Mouse (Mus musculus): Measurements from ENCODE around the gene Gmpr.
"Not testable (repeated sequence)": the region's sequence is repeated elsewhere in the genome, so short reads cannot be mapped to it uniquely, and the experiment has no call there.

The Gmpr gene

GRCm38 (mm10) chr13:45507274-45508229, at the start of gene Gmpr:
TSS of gene Gmpr (plus strand) at chr13:45507444.
- DNase-seq, result peak; percentile 89

DNA sequence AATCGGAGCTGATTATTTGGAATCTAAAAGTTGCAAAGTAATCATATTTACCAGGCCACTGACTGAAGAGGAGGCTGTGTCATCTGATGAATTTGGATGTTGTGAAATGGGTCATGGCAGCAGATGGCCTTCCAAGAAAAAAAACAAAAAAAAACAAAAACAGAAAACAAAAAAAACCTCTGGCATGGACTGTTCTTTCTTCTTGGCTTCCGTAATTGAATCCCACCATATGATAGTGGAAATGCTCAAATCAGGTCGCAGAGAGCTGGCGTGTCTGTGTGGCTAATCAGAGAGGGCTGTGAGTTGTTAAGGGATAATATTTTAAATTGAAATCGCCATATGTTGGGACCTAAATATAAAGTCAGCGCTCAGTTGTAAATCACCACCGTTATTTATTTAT, 49.8 kb upstream of the Gmpr start:
- DNase-seq, result no peak

DNA sequence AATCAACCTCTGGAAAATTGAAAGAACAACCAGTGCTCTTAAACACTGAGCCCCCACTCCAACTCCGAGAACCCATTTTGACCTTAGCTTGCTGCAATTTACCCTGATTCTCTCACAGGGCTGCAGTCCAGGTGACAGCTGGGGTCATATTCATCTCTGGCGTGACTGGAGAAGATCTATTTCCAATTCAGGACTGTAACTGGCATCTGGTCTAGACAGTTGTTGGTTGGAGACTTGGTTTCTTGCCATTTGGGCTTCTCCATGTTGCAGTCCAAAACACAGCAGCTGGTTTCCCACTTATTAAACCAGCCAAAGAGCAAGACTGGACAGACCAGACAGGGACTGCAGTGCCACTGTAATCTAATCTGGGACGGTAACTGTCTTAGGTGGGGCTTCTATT, 47.1 kb upstream of the Gmpr start:
- DNase-seq, result no peak

DNA sequence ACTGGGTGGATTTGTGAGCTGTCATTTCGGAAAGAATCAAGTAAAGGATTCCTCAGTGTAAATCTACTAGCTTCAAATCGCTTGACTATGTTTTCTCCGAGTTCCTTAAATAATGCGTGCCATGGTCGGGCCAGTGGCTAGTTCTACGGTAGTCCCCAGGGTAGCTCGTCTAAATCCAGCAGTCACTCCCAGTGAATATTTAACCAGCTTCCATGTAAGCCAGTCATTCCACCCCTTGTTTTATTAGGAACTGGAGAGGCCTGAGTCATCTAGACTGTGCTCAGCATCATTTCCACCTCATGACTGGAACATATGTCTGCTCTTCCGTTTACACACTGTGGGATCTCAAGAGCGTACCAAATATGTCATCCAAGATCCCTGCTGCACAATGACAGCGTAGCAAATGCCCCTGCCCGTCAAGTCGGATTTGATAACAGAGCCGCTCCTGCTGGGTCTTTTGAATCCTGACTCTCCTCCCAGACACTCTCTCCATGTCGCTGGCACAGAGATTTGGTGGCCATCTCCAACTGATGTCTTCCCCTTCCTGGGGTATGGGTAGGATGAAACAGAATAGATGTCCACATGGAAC, 45.8 kb upstream of the Gmpr start:
- DNase-seq, result no peak

- DNase-seq, result no peak
Observed at GRCm38 (mm10) chr13:45465616-45466015, 41.6 kb upstream of the Gmpr start.

DNA sequence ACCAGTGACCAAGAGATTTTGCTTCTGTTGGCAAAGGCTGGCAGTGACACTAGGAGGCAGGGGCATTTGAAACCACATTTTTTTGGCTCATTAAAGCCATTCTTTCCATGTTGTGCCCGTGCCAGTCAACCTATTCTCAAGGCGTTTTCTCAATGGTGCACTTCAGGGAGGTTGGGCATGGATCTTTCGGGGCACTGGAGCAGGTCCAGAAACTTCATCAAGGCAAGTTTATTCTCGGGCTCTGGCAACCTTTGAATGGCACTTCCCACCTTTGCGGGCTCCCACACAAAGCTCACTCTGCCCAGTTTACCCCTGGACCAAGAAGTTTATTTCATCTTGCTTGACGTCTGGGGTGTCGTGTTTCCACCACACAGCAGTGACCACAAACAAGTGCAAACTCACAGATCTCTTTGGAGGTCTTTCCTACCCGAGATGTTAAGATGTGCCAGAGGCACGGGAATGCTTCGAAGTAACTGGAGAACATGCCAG, 41.2 kb upstream of the Gmpr start:
- no peak for DNase-seq

DNA sequence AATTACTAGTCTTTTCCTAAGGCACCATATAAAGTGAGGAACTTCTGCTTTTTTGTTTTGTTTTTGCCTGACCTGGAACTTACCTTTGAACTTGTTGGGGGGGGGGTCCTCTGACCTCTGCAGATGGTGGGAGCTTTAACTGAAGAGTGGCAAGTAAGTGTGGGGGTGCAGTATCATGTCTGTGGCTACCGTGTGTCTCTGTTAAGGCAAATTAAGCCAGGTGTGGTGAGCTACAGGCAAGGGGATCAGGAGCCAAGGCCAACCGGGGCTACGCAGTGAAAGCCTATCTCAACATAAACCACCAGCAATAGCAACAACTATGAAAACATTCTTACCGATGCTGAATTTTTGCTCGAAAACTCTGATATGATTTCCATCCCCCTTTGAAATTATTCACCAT, 38.5 kb upstream of the Gmpr start:
- DNase-seq, result no peak

DNA sequence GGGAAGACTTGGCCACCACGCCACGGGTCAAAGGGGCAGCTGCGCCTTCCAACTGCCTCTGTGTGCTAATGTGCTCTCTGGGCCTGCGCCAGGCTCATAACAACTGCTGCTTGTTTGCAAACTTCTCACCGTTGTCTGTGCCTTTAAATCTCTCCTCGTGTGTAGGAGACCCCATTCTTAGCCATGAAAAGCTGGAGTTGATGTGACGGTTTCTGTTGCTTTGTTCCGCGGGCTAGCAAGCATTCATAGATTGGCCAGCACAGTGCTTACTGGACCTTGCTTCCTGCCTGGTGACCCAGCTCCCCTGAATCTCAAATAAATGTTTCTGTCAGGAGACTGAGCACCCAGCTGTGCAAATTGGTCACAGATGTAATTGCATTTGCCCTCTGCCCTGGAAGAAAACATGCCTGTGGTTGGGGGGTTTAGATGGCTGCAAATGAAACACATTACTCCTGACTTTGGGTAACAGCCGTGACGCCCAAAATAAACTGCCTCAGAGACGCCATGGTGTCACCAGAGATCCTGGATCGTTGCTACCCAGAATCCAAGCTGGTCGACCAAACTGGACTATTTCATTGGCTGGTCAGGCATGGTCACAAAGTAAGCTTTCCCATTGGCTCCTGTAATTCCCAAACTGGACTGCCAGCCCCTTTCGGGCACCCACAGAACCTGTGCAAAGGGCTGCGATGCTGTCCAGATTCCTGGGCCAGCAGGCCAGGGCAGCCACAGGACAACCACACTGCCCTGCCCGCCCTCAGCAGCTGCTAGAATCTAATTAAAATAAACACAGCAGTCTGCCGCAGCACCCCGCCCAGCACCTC, 37.6 kb upstream of the Gmpr start:
- DNase-seq, result peak; percentile 84

DNA sequence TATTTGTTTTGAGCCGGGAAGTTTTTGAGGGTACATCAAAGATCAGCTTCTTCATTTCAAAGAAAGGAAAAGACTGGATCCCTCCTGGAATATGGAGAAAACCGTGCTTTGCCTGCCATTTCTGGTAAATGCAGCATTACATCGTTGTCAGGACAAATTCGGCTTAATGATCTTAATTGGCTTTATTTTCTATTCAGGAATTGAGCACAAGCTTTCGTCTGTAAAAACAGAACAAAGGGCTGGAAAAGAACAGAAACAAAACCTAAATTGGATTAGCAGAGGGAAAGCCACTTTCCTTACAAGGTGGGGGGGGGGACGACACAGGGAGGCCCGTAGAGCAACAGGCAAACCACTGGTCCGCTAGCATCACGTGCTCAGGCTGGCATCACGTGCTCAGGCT, 33.9 kb upstream of the Gmpr start:
- no peak for DNase-seq

GRCm38 (mm10) chr13:45475297-45475696, 31.9 kb upstream of the Gmpr start:
- no peak for DNase-seq

DNA sequence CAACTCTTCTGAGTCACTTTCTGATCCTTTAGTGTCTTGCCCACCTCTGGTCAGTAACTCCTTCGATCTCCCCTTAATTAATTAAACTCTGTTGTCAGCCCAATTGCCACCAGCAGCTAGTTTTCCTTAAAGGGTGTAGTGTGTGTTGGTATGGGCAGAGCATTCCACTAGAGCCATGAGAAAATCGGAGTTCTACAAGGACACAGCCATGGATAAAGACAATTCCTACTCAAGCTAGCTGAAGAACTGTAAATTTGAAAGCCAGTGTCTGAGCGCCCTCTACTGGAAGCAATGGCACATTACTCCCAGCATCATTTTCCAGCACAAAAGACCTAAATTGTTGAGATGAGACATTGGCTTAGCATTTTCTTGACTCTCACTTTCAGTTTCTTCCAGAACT, 30.1 kb upstream of the Gmpr start:
- peak; percentile 78 for DNase-seq

DNA sequence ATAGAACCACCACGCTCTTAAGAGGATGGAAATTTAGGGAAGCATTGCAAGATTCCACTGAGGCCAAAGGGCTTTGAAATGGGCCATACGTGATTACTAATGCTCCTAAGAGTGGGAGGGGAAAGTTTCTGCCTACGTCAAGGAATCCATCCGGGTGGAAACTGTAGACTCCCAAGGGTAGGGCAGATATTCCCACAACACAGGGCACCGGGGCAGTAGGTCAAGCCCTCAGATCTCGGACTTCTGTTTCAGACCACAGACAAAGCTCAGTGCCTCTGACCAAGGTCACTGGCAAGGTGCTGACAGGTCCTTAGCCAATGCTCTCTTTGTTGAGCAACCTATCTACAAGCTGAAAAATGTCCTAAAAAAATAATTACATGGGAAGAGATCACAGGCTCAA, 27.3 kb upstream of the Gmpr start:
- DNase-seq, result no peak

GRCm38 (mm10) chr13:45483215-45483614, 24.0 kb upstream of the Gmpr start:
- no peak for DNase-seq

GRCm38 (mm10) chr13:45483949-45484348, 23.3 kb upstream of the Gmpr start:
- not testable (repeated sequence) for DNase-seq

DNA sequence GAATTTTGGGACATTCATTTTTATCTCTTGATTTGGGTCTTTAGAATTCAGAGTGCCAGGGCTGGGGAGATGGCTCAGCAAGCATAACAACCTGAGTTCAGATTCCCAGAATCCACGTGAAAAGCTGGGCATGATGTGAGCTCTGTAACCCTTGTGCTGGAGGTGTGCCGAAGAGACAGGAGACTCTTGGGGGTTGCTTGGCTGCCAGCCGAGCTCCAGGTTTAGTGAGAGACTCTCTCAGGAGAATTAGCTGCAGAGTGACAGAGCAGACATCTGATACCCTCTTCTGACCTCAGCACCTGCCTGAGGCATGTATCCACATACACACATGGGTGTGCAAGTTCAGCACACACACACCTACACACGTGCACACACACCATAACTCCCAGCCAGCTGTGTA, 21.6 kb upstream of the Gmpr start:
- DNase-seq, result no peak

GRCm38 (mm10) chr13:45486598-45486997, 20.6 kb upstream of the Gmpr start:
- no peak for DNase-seq

DNA sequence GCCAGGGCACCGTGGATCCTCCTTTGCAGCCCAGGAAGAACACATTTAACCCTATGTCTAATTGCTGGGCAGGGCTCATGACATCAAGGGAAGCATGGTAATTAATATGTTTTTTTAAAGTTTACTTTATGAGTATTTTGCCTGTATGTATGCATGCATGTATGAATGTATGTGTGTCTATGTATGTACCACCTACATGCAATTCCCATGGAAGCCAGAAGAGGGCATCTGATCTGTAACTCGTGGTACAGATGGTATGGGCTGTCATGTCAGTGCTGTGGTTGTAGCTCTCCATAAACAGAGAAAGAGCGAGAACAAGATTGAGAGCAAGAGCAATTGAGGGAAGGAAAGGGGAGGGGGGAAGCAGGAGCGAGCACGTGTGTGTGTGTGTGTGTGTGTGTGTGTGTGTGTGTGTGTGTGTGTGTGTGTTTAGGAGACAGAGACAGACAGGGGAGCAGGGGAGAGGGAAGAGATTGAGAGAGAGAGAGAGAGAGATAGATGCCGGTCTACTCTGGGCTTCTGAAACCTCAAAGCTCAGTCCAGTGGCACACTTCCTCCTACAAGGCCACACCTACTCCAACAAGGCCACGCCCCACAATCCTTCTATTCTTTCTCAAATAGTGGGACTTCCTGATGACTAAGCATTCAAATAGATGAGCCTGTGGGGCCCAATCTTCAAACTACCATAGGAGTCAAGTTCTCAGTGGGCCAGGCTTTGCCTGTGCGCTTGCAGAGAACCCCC, 15.1 kb upstream of the Gmpr start:
- no peak for DNase-seq

- DNase-seq, result peak; percentile 24
Observed at GRCm38 (mm10) chr13:45493846-45494245, 13.4 kb upstream of the Gmpr start.

- DNase-seq, result no peak
Observed at GRCm38 (mm10) chr13:45498623-45499022, 8.6 kb upstream of the Gmpr start.

DNA sequence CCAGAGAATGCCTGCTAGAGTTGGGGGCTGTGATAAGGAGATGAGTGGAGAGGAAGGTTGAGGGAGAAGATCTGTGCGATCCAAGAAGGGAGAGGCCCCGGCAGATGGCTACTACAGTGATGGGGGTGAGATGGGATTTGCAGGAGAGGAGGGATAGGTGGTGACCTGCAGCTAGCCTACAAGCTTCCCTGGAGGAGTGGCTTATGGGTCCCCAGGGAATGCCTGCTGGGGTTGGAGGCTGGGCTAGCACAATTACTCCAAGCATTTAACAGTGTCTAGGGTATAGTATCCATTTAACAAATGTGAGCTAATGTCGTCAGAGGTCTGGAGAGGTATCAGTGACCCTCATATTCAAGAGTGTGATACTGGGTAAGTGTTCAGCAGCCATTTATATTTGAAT, 7.9 kb upstream of the Gmpr start:
- no peak for DNase-seq

DNA sequence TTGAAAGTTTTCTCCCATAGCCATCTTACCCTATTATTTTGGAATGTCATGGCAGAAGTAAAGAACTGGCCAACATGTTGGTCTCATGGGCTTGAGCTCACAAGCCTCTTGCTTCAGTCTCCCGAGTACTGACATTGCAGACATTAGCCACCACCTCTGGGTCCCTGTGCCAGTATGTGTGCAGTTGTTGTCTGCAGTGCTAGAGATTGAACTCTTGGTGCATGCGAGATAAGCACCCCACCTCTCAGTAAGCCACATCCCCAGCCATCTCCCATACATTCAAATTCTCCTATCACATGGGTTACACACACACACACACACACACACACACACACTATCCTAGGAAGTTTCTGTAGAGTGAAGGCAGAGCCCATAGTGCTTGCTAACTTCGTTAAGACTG, 7.3 kb upstream of the Gmpr start:
- no peak for DNase-seq

DNA sequence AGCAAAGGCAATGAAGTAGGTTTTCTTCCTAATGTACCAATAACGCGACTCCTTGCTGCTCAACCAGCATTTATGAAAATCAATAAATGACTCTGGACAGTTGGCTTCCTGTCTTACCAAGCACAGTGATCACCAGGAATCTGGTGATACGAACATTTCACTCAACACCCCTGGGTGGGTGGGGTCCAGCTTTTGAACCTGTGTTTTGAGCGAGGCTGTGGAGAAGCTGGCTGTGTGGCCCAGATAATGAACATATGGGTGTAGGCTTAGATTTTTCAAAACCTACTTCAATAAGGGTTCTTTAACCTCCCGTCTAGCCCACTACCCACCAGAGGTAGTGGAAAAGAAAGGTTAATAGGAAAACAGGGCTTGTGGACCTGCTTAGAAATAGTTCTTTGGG, 4.5 kb upstream of the Gmpr start:
- DNase-seq, result no peak

DNA sequence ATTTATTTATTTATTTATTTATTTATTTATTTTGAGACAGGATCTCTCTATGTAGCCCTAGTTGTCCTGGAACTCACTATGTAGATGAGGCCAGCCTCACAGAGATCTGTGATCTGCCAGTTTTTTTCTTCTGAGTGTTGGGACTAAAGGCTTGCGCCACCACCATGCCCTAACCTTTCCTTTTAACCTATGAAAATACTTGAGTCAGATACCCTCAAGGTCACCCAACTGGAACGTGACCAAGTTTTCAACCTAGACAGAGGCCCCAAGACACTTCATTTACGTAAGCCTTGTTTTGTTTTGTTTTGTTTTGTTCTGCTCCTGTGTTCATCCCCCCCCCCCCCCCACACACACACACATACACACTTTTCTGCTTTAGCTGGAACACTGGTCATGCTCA, 1.7 kb upstream of the Gmpr start:
- no peak for DNase-seq
